Mouse (Mus musculus): ENCODE results near the gene 2010106E10Rik. TPM values are rescaled to one million over a fixed set of nuclear protein-coding genes. Genes with fewer than 3 reads are reported as not detected.

2010106E10Rik gene
- not detected in 2 replicates for polyA plus RNA-seq (2015; fragmentation: Nextera tagmentation; extraction: Ambion mirVana)

GRCm38 (mm10) chrX:112494974-112495373 lies at the start of gene 2010106E10Rik:
TSS of gene 2010106E10Rik (plus strand) at chrX:112495274.
- no peak for ATAC-seq (ENCODE audit: low FRiP score)
- 72% methylated on average over 1 of the region's 1 CpGs for WGBS
- H3K27me3 ChIP-seq (replicated peaks): no peaks in the 10 kb centered on the region

GRCm38 (mm10) chrX:112505651-112506050 lies 10.6 kb downstream of the 2010106E10Rik start:
- Histone ChIP-seq H3K4me1 (no peaks in the 10 kb centered on the region), H3K9ac (replicated peaks) (no peak overlapping the region), H3K36me3 (no peaks in the 10 kb centered on the region), H3K4me3 (replicated peaks) (no peak overlapping the region), H3K27me3 (replicated peaks) (no peaks in the 10 kb centered on the region), H3K4me2 (no peak overlapping the region), H3K27ac (replicated peaks) (no peak overlapping the region), H3K9me3 (replicated peaks) (no peaks in the 10 kb centered on the region)
- ATAC-seq (ENCODE audit: low FRiP score): no peak
- WGBS: 74% methylated on average over 2 of the region's 2 CpGs

More at GRCm38 (mm10) chrX:112494974-112495373, at the start of gene 2010106E10Rik:
- H3K9me3 ChIP-seq (replicated peaks): no peaks in the 10 kb centered on the region
- no peaks in the 10 kb centered on the region for H3K36me3 ChIP-seq
- H3K4me1 ChIP-seq: no peaks in the 10 kb centered on the region
- H3K4me3 ChIP-seq (replicated peaks): no peak within 1 kb of the TSS
- no peak within 1 kb of the TSS for H3K27ac ChIP-seq (replicated peaks)
- H3K4me2 ChIP-seq: no peak within 1 kb of the TSS
- H3K9ac ChIP-seq (replicated peaks): no peak within 1 kb of the TSS

GRCm38 (mm10) chrX:112524755-112525154 lies 29.7 kb downstream of the 2010106E10Rik start:
- Histone ChIP-seq H3K27ac (replicated peaks) (no peak overlapping the region), H3K9ac (replicated peaks) (no peak overlapping the region), H3K4me3 (replicated peaks) (no peak overlapping the region), H3K27me3 (replicated peaks) (no peaks in the 10 kb centered on the region), H3K4me1 (no peaks in the 10 kb centered on the region), H3K4me2 (no peak overlapping the region), H3K9me3 (replicated peaks) (no peaks in the 10 kb centered on the region), H3K36me3 (no peaks in the 10 kb centered on the region)
- 76% methylated on average over 1 of the region's 1 CpGs for WGBS
- no peak for ATAC-seq (ENCODE audit: low FRiP score)

- no peaks in the 10 kb centered on the region for H3K27me3 ChIP-seq (replicated peaks)
- H3K4me3 ChIP-seq (replicated peaks): no peak overlapping the region
- no peak overlapping the region for H3K4me2 ChIP-seq
- ATAC-seq (ENCODE audit: low FRiP score): no peak
- H3K27ac ChIP-seq (replicated peaks): no peak overlapping the region
- no peak overlapping the region for H3K9ac ChIP-seq (replicated peaks)
- H3K4me1 ChIP-seq: no peaks in the 10 kb centered on the region
- no peaks in the 10 kb centered on the region for H3K9me3 ChIP-seq (replicated peaks)
- 48% methylated on average over 1 of the region's 1 CpGs for WGBS
- H3K36me3 ChIP-seq: no peaks in the 10 kb centered on the region
These were observed 48.0 kb downstream of the 2010106E10Rik start for GRCm38 (mm10) chrX:112543115-112543514.

GRCm38 (mm10) chrX:112567716-112568115 lies 72.6 kb downstream of the 2010106E10Rik start:
- H3K36me3 ChIP-seq: no peaks in the 10 kb centered on the region
- H3K4me2 ChIP-seq: no peak overlapping the region
- H3K9me3 ChIP-seq (replicated peaks): no peaks in the 10 kb centered on the region
- H3K9ac ChIP-seq (replicated peaks): no peak overlapping the region
- H3K27ac ChIP-seq (replicated peaks): no peak overlapping the region
- H3K4me1 ChIP-seq: no peaks in the 10 kb centered on the region
- no peak for ATAC-seq (ENCODE audit: low FRiP score)
- H3K27me3 ChIP-seq (replicated peaks): no peaks in the 10 kb centered on the region
- H3K4me3 ChIP-seq (replicated peaks): no peak overlapping the region
- 78% methylated on average over 2 of the region's 2 CpGs for WGBS

GRCm38 (mm10) chrX:112600511-112601305 lies 105.6 kb downstream of the 2010106E10Rik start, which contains the start of gene Zfp711:
TSS of gene Zfp711 (plus strand) at chrX:112600526.
- no peaks in the 10 kb centered on the region for H3K36me3 ChIP-seq
- H3K9ac ChIP-seq (replicated peaks): peak within 1 kb of the TSS; percentile 68
- H3K4me1 ChIP-seq: no peaks in the 10 kb centered on the region
- peak within 1 kb of the TSS; percentile 50 for H3K4me2 ChIP-seq
- no peaks in the 10 kb centered on the region for H3K27me3 ChIP-seq (replicated peaks)
- H3K4me3 ChIP-seq (replicated peaks): peak within 1 kb of the TSS; percentile 61
- no peaks in the 10 kb centered on the region for H3K9me3 ChIP-seq (replicated peaks)
- 21% methylated on average over 68 of the region's 79 CpGs for WGBS
- peak within 1 kb of the TSS; percentile 87 for H3K27ac ChIP-seq (replicated peaks)
- peak; percentile 98 for ATAC-seq (ENCODE audit: low FRiP score)

GRCm38 (mm10) chrX:112601306-112602120 lies 106.4 kb downstream of the 2010106E10Rik start:
- no peaks in the 10 kb centered on the region for H3K4me1 ChIP-seq
- peak; percentile 72 for ATAC-seq (ENCODE audit: low FRiP score)

More at GRCm38 (mm10) chrX:112601306-112602120, 106.4 kb downstream of the 2010106E10Rik start:
- Histone ChIP-seq H3K4me3 (replicated peaks) (peak overlapping the region; percentile 61), H3K9ac (replicated peaks) (peak overlapping the region; percentile 68), H3K36me3 (no peaks in the 10 kb centered on the region), H3K27ac (replicated peaks) (peak overlapping the region; percentile 87), H3K4me2 (peak overlapping the region; percentile 50), H3K9me3 (replicated peaks) (no peaks in the 10 kb centered on the region), H3K27me3 (replicated peaks) (no peaks in the 10 kb centered on the region)
- 15% methylated on average over 77 of the region's 81 CpGs for WGBS

Other genes starting within 250 kb of the 2010106E10Rik start
- 18.5 and 23.2 TPM in 2 replicates for gene Apool, start 183.9 kb upstream of the 2010106E10Rik start, polyA plus RNA-seq (2015; fragmentation: Nextera tagmentation; extraction: Ambion mirVana)
- gene Satl1, start 88.5 kb upstream of the 2010106E10Rik start, polyA plus RNA-seq (2015; fragmentation: Nextera tagmentation; extraction: Ambion mirVana): not detected in 2 replicates
- gene Zfp711, start 105.3 kb downstream of the 2010106E10Rik start, polyA plus RNA-seq (2015; fragmentation: Nextera tagmentation; extraction: Ambion mirVana): 30.2 and 34.8 TPM in 2 replicates
- gene Pof1b, start 203.4 kb downstream of the 2010106E10Rik start, polyA plus RNA-seq (2015; fragmentation: Nextera tagmentation; extraction: Ambion mirVana): 0.15 and 0.46 TPM in 2 replicates

Measured in neural tube, embryonic 15.5 days (tissue).